Mouse (Mus musculus): ENCODE data around the gene Otud5. TPM values are rescaled to one million over a fixed set of nuclear protein-coding genes. Genes with fewer than 3 reads are reported as not detected.
"Not testable (repeated sequence)": the region's sequence is repeated elsewhere in the genome, so short reads cannot be mapped to it uniquely, and the experiment has no call there.

Gene Otud5
- 68.6 and 72.3 TPM in 2 replicates for polyA plus RNA-seq (2016; fragmentation: Nextera tagmentation; extraction: Ambion mirVana)

GRCm38 (mm10) chrX:7841163-7842162 is at the start of gene Otud5:
Gene Otud5, plus strand, starts transcription at chrX:7841364.
- Histone ChIP-seq H3K27ac (peak within 1 kb of the TSS; percentile 57), H3K4me2 (replicated peaks) (peak within 1 kb of the TSS; percentile 72)
- ATAC-seq (ENCODE audit: low FRiP score, low read depth): peak; percentile 98

GRCm38 (mm10) chrX:7793361-7793760 is 47.8 kb upstream of the Otud5 start:
- Histone ChIP-seq H3K27me3 (replicated peaks) (no peaks in the 10 kb centered on the region), H3K36me3 (no peaks in the 10 kb centered on the region), H3K4me3 (no peak overlapping the region), H3K4me1 (no peaks in the 10 kb centered on the region), H3K9me3 (no peaks in the 10 kb centered on the region), H3K9ac (no peak overlapping the region), H3K4me2 (replicated peaks) (no peak overlapping the region), H3K27ac (no peak overlapping the region)
- WGBS: 48% methylated on average over 3 of the region's 3 CpGs
- ATAC-seq (ENCODE audit: low FRiP score, low read depth): no peak

More at GRCm38 (mm10) chrX:7841163-7842162, at the start of gene Otud5:
- H3K27me3 ChIP-seq (replicated peaks): no peaks in the 10 kb centered on the region
- WGBS: 14% methylated on average over 74 of the region's 74 CpGs
- peak within 1 kb of the TSS; percentile 86 for H3K9ac ChIP-seq
- peak within 1 kb of the TSS; percentile 83 for H3K4me3 ChIP-seq
- H3K36me3 ChIP-seq: no peaks in the 10 kb centered on the region
- H3K9me3 ChIP-seq: no peaks in the 10 kb centered on the region
- H3K4me1 ChIP-seq: peaks cover 12% of the 10 kb centered on the region; the same call in 1 of the 2 replicates

GRCm38 (mm10) chrX:7795016-7795415 is 46.1 kb upstream of the Otud5 start:
- no peaks in the 10 kb centered on the region for H3K9me3 ChIP-seq
- no peak overlapping the region for H3K4me2 ChIP-seq (replicated peaks)
- no peak overlapping the region for H3K9ac ChIP-seq
- WGBS: 32% methylated on average over 7 of the region's 7 CpGs
- peaks cover 10% of the 10 kb centered on the region; the same call in 1 of the 2 replicates for H3K36me3 ChIP-seq
- ATAC-seq (ENCODE audit: low FRiP score, low read depth): no peak
- no peak overlapping the region for H3K4me3 ChIP-seq
- H3K27ac ChIP-seq: no peak overlapping the region
- no peaks in the 10 kb centered on the region for H3K27me3 ChIP-seq (replicated peaks)
- no peaks in the 10 kb centered on the region for H3K4me1 ChIP-seq

GRCm38 (mm10) chrX:7797327-7797726 is 43.8 kb upstream of the Otud5 start:
- ATAC-seq (ENCODE audit: low FRiP score, low read depth): no peak
- WGBS: 80% methylated on average over 3 of the region's 3 CpGs

GRCm38 (mm10) chrX:7802157-7802556 is 39.0 kb upstream of the Otud5 start:
- H3K4me2 ChIP-seq (replicated peaks); H3K4me1 ChIP-seq; H3K4me3 ChIP-seq; ATAC-seq (ENCODE audit: low FRiP score, low read depth); H3K9me3 ChIP-seq; H3K27me3 ChIP-seq (replicated peaks); H3K27ac ChIP-seq; H3K9ac ChIP-seq: not testable (repeated sequence)
- H3K36me3 ChIP-seq: peaks cover 47% of the 10 kb centered on the region
- 81% methylated on average over 2 of the region's 2 CpGs for WGBS

More at GRCm38 (mm10) chrX:7797327-7797726, 43.8 kb upstream of the Otud5 start:
- Histone ChIP-seq H3K4me1 (no peaks in the 10 kb centered on the region), H3K4me2 (replicated peaks) (no peak overlapping the region), H3K9ac (no peak overlapping the region), H3K36me3 (peaks cover 24% of the 10 kb centered on the region; the same call in 1 of the 2 replicates), H3K9me3 (no peaks in the 10 kb centered on the region), H3K27me3 (replicated peaks) (no peaks in the 10 kb centered on the region), H3K27ac (no peak overlapping the region), H3K4me3 (no peak overlapping the region)

- H3K4me3 ChIP-seq; H3K27me3 ChIP-seq (replicated peaks); H3K9ac ChIP-seq; H3K4me1 ChIP-seq; H3K9me3 ChIP-seq; ATAC-seq (ENCODE audit: low FRiP score, low read depth); H3K4me2 ChIP-seq (replicated peaks); H3K27ac ChIP-seq: not testable (repeated sequence)
- peaks cover 44% of the 10 kb centered on the region for H3K36me3 ChIP-seq
- 55% methylated on average over 8 of the region's 8 CpGs for WGBS
Measured at GRCm38 (mm10) chrX:7815016-7815415, 26.1 kb upstream of the Otud5 start.

GRCm38 (mm10) chrX:7821865-7822779 is 19.0 kb upstream of the Otud5 start, which contains the start of gene Kcnd1:
Gene Kcnd1, plus strand, starts transcription at chrX:7822289.
- Histone ChIP-seq H3K9ac (no peak within 1 kb of the TSS), H3K27ac (no peak within 1 kb of the TSS), H3K4me3 (peak within 1 kb of the TSS; percentile 27), H3K27me3 (replicated peaks) (no peaks in the 10 kb centered on the region), H3K36me3 (peaks cover 12% of the 10 kb centered on the region; the same call in 1 of the 2 replicates), H3K9me3 (no peaks in the 10 kb centered on the region), H3K4me1 (no peaks in the 10 kb centered on the region), H3K4me2 (replicated peaks) (peak within 1 kb of the TSS; percentile 54)
- 16% methylated on average over 24 of the region's 24 CpGs for WGBS
- ATAC-seq (ENCODE audit: low FRiP score, low read depth): peak; percentile 66; the same call in 1 of the 2 replicates

GRCm38 (mm10) chrX:7837146-7837545 is 4.0 kb upstream of the Otud5 start:
- Histone ChIP-seq H3K9me3 (no peaks in the 10 kb centered on the region), H3K9ac (no peak overlapping the region), H3K36me3 (no peaks in the 10 kb centered on the region), H3K4me3 (no peak overlapping the region), H3K4me2 (replicated peaks) (no peak overlapping the region), H3K27me3 (replicated peaks) (no peaks in the 10 kb centered on the region), H3K4me1 (no peaks in the 10 kb centered on the region), H3K27ac (no peak overlapping the region)
- WGBS: 82% methylated on average over 1 of the region's 1 CpGs
- no peak for ATAC-seq (ENCODE audit: low FRiP score, low read depth)

GRCm38 (mm10) chrX:7840842-7841162 is 362 bp upstream of the Otud5 start:
- WGBS: 15% methylated on average over 7 of the region's 7 CpGs
- H3K4me1 ChIP-seq: peaks cover 12% of the 10 kb centered on the region; the same call in 1 of the 2 replicates
- no peaks in the 10 kb centered on the region for H3K36me3 ChIP-seq
- peak overlapping the region; percentile 49 for H3K4me2 ChIP-seq (replicated peaks)
- ATAC-seq (ENCODE audit: low FRiP score, low read depth): no peak
- H3K27ac ChIP-seq: no peak overlapping the region
- peak overlapping the region; percentile 83 for H3K4me3 ChIP-seq
- no peak overlapping the region for H3K9ac ChIP-seq
- H3K27me3 ChIP-seq (replicated peaks): no peaks in the 10 kb centered on the region
- no peaks in the 10 kb centered on the region for H3K9me3 ChIP-seq

- H3K4me1 ChIP-seq: peaks cover 12% of the 10 kb centered on the region; the same call in 1 of the 2 replicates
- peak overlapping the region; percentile 57 for H3K27ac ChIP-seq
- H3K27me3 ChIP-seq (replicated peaks): no peaks in the 10 kb centered on the region
- peak overlapping the region; percentile 72 for H3K4me2 ChIP-seq (replicated peaks)
- no peaks in the 10 kb centered on the region for H3K9me3 ChIP-seq
- WGBS: 18% methylated on average over 42 of the region's 42 CpGs
- no peaks in the 10 kb centered on the region for H3K36me3 ChIP-seq
- ATAC-seq (ENCODE audit: low FRiP score, low read depth): no peak; the same call in 1 of the 2 replicates
- H3K4me3 ChIP-seq: peak overlapping the region; percentile 83
- peak overlapping the region; percentile 86 for H3K9ac ChIP-seq
Measured at GRCm38 (mm10) chrX:7842318-7842717, 1.2 kb downstream of the Otud5 start.

GRCm38 (mm10) chrX:7847845-7848244 is 6.7 kb downstream of the Otud5 start:
- H3K9ac ChIP-seq: no peak overlapping the region
- H3K4me3 ChIP-seq: no peak overlapping the region
- H3K27ac ChIP-seq: no peak overlapping the region
- H3K9me3 ChIP-seq: no peaks in the 10 kb centered on the region
- H3K4me2 ChIP-seq (replicated peaks): no peak overlapping the region
- no peaks in the 10 kb centered on the region; the same call in 1 of the 2 replicates for H3K36me3 ChIP-seq
- no peaks in the 10 kb centered on the region for H3K27me3 ChIP-seq (replicated peaks)
- WGBS: 63% methylated on average over 2 of the region's 2 CpGs
- H3K4me1 ChIP-seq: peaks cover 10% of the 10 kb centered on the region; the same call in 1 of the 2 replicates
- ATAC-seq (ENCODE audit: low FRiP score, low read depth): no peak

All from neural tube, embryonic 12.5 days (tissue).